8 mouse cellular contexts compared by ENCODE assay signal in genomic region chr9:45221567-45221966, GRCm38 (mm10). TPM values are rescaled to one million over a fixed set of nuclear protein-coding genes. Genes with fewer than 3 reads are reported as not detected.
DNase-seq lines count a peak whose midpoint lies in the region; ATAC-seq and TF ChIP-seq lines count a peak whose summit lies in the region.

No protein-coding gene starts in this region.

- no peaks in the 10 kb centered on the region for H3K4me1 ChIP-seq in ES-Bruce4 (ENCODE audit: control insufficient read depth, insufficient read depth, low read length)
- H3K4me1 ChIP-seq in heart, postnatal 0 days (ENCODE audit: control insufficient read depth, insufficient read depth) = no peaks in the 10 kb centered on the region

- no peak for TF ChIP-seq EP300 in ES-Bruce4 (IDR thresholded peaks at IDR 0.05; ENCODE audit: insufficient read depth, low read depth, low read length)
- no peak for TF ChIP-seq EP300 in heart, postnatal 0 days (IDR thresholded peaks at IDR 0.05; ENCODE audit: low read depth)

- peak; percentile 69 for TF ChIP-seq CTCF in ES-Bruce4 (IDR thresholded peaks at IDR 0.05; ENCODE audit: low read depth, low read length)
- peak; percentile 95 for TF ChIP-seq CTCF in heart, postnatal 0 days (IDR thresholded peaks at IDR 0.05; ENCODE audit: low read depth)
- TF ChIP-seq CTCF in layer of hippocampus, adult 2 months (conservative IDR thresholded peaks at IDR 0.05) = peak; percentile 96

- no peak overlapping the region for H3K4me3 ChIP-seq in ES-Bruce4 (ENCODE audit: low read depth, low read length)
- H3K4me3 ChIP-seq in heart, postnatal 0 days (ENCODE audit: low read depth, low read length) = no peak overlapping the region
- no peak overlapping the region for H3K4me3 ChIP-seq in layer of hippocampus, adult 2 months

- no peak overlapping the region for H3K9ac ChIP-seq in ES-Bruce4 (ENCODE audit: low read depth, poor library complexity, severe bottlenecking)
- no peak overlapping the region for H3K9ac ChIP-seq in heart, postnatal 0 days (replicated peaks; ENCODE audit: low read depth, low read length)

- WGBS in heart, postnatal 0 days = 11% methylated on average over 6 of the region's 6 CpGs

- H3K36me3 ChIP-seq in ES-Bruce4 (ENCODE audit: control insufficient read depth, insufficient read depth, low read length, poor library complexity, severe bottlenecking) = no peaks in the 10 kb centered on the region
- H3K36me3 ChIP-seq in heart, postnatal 0 days (replicated peaks; ENCODE audit: control insufficient read depth, insufficient read depth, low read length) = no peaks in the 10 kb centered on the region

- no peak overlapping the region for H3K4me2 ChIP-seq in heart, postnatal 0 days (ENCODE audit: low read depth, low read length)

- peak; percentile 73 for DNase-seq in adrenal gland, adult 8-10 months
- DNase-seq in embryo, embryonic 11 days = peak; percentile 90
- peak; percentile 58 for DNase-seq in heart, postnatal 0 days (ENCODE audit: low spot score)
- peak; percentile 88 to 95 for DNase-seq in layer of hippocampus, adult 2 months (ENCODE audit: low spot score in 2 of 2)
- peak; percentile 97 for DNase-seq in lung, postnatal 14 days
- peak; percentile 100 for DNase-seq in right cerebral cortex, postnatal 4 days
- peak; percentile 91 for DNase-seq in urinary bladder, postnatal 36 days (ENCODE audit: low spot score in 2 of 2)

- no peak for TF ChIP-seq POLR2A in ES-Bruce4 (IDR thresholded peaks at IDR 0.05; ENCODE audit: insufficient read depth, low read length)

- no peaks in the 10 kb centered on the region for H3K9me3 ChIP-seq in ES-Bruce4 (replicated peaks; ENCODE audit: control insufficient read depth, insufficient read depth, low read length, poor library complexity, severe bottlenecking)
- H3K9me3 ChIP-seq in heart, postnatal 0 days (replicated peaks; ENCODE audit: control insufficient read depth, low read length) = no peaks in the 10 kb centered on the region

- ATAC-seq in heart, postnatal 0 days (ENCODE audit: insufficient read depth, low read depth) = 0 out of 2 replicates have a peak, but pooled peaks have one; percentile 53

- H3K27me3 ChIP-seq in ES-Bruce4 (ENCODE audit: control insufficient read depth, insufficient read depth, low read length, poor library complexity, severe bottlenecking) = no peaks in the 10 kb centered on the region
- H3K27me3 ChIP-seq in heart, postnatal 0 days (ENCODE audit: control insufficient read depth, insufficient read depth, low read length) = no peaks in the 10 kb centered on the region

- no peak overlapping the region for H3K27ac ChIP-seq in ES-Bruce4 (ENCODE audit: insufficient read depth, low read length)
- no peak overlapping the region for H3K27ac ChIP-seq in heart, postnatal 0 days (ENCODE audit: low read depth)
- H3K27ac ChIP-seq in layer of hippocampus, adult 2 months = no peak overlapping the region

RNA-seq across cellular contexts. Expression of gene Tmprss4, which starts 17.7 kb away (rescaled TPM):
- 0.52 TPM in 1 of 2 replicates, not detected in the other for polyA plus RNA-seq in ES-Bruce4 (2011; ENCODE audit: insufficient read depth, insufficient read length, low read depth, missing spikeins)
- total RNA-seq in adrenal gland, adult 8-10 months (2022) = not detected
- total RNA-seq in heart, postnatal 0 days (2014; rRNA removed; ENCODE audit: low replicate concordance) = not detected in 2 replicates
- 0.22 TPM in 1 of 2 replicates, not detected in the other for polyA plus RNA-seq in heart, postnatal 0 days (2015; fragmentation: Nextera tagmentation; extraction: Ambion mirVana)
- total RNA-seq in layer of hippocampus, adult 2 months (2021) = not detected

RNA-seq across cellular contexts. Expression of gene BC049352, which starts 39.8 kb away (rescaled TPM):
- not detected in 2 replicates for polyA plus RNA-seq in ES-Bruce4 (2011; ENCODE audit: insufficient read depth, insufficient read length, low read depth, missing spikeins)
- total RNA-seq in adrenal gland, adult 8-10 months (2022) = under 1 TPM in 3 of 4 experiments, not detected in 1; 0.65 to 0.68 (median 0.67) TPM
- not detected in 2 replicates for total RNA-seq in heart, postnatal 0 days (2014; rRNA removed; ENCODE audit: low replicate concordance)
- not detected in 2 replicates for polyA plus RNA-seq in heart, postnatal 0 days (2015; fragmentation: Nextera tagmentation; extraction: Ambion mirVana)
- under 1 TPM; 0.44 to 0.72 TPM for total RNA-seq in layer of hippocampus, adult 2 months (2021)

RNA-seq across cellular contexts. Expression of gene Il10ra, which starts 47.4 kb away (rescaled TPM):
- polyA plus RNA-seq in ES-Bruce4 (2011; ENCODE audit: insufficient read depth, insufficient read length, low read depth, missing spikeins) = 0.24 TPM in 1 of 2 replicates, not detected in the other
- total RNA-seq in adrenal gland, adult 8-10 months (2022) = 1 to 10 TPM; 4.3 to 5.5 (median 5.3) TPM
- 0.58 and 2.5 TPM in 2 replicates for total RNA-seq in heart, postnatal 0 days (2014; rRNA removed; ENCODE audit: low replicate concordance)
- polyA plus RNA-seq in heart, postnatal 0 days (2015; fragmentation: Nextera tagmentation; extraction: Ambion mirVana) = 0.47 and 0.60 TPM in 2 replicates
- 1 to 10 TPM; 2.4 to 2.6 TPM for total RNA-seq in layer of hippocampus, adult 2 months (2021)
